Mouse (Mus musculus) skeletal muscle tissue, adult 2 months (tissue): ENCODE data around the gene Fcgrt.
"Not testable (repeated sequence)": the region's sequence is repeated elsewhere in the genome, so short reads cannot be mapped to it uniquely, and the experiment has no call there.

Experiments
- DNase-seq: peaks from one replicate; pipeline ENCODE4 v3.0.0-alpha.2; 2012; ENCODE audit warnings: low read depth, low spot score

Gene Fcgrt

DNA sequence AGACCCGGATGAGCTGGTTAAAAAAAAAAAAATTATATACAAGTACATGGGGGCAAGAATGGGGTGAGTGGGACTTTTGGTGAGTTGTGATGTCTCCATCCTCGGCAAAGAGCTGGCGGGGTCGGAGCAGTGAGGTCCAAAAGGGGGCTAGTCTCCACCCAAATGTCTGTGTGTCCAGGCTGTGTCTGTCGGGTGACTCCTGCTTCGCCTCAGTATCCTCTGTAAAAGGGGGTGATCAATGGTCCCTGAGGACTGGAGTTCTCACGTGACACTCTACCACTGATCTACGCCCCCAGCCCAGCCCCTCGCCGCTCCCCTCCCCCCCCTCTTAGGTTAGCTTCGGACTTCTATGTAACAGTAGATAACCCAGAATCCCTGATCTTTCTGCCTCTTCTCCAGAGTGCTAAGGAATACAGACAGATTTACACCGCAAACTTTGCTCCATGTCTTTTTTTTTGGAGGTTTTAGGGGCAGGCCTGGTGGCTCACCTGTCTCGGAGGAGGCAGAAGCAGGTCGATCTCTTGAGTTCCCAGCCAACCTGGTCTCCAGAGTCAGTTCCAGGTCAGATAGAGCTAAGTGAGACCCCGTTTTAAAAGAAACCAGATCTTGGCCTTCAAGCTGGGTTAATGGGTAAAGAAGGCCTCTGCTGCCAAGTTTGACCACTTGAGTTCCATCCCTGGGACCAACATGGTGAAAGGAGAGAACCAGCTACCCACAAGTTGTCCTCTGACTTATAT, 26.3 kb upstream of the Fcgrt start:
- no peak for DNase-seq

DNA sequence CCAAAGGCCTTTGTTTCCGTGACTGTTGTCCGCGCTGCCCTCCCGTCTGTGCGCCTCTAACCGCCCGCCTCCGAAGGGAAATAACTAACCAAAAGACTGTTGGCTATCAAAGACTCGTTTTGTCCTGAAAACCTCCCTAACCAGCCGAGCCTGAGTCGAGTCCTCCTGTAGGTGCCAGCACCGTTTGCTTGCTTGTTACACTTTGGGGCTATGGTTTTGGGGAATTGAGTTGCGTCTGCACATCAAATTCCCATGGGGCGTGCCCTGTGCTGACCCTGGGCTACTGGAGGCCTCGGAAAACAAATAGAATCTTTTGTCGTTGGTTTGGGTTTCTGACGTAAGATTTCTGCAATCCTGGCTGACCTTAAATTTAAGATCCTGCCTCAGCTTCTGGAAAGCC, 25.7 kb upstream of the Fcgrt start:
- peak; percentile 74 for DNase-seq

DNA sequence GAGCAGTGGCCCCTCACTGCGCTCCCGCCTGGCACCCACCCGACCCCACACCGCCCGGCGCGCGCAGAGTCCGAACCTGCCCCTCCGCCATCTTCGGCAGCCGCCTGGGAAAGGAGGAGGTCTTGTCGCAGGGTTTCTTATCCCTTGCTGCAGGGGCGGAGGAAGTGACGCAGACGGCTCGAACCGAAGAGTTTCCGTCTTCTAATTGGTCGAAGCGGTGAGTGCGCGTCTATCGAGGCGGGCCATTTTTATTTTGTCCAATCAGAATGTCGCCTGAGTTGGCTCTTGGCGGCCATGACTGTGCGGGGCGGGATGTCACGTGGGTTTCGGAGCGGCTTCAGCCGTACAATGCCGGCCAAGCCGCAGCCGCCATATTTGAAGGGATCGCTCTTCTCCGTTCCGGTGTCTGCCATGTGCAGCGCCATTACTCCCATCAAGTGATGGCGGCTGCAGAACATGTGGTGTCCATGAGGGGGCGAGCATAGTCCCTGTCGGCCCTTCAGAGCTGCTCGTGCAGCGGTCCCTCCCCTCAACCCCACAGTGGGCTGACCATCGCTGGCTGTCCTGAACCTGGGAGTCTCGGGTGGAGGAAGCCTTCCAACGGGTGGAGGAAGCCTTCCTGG, 25.1 kb upstream of the Fcgrt start, which contains the start of gene Rpl13a:
TSS of gene Rpl13a (minus strand) at position 138 of the 623 bp plus-strand sequence.
- peak; percentile 100 for DNase-seq

DNA sequence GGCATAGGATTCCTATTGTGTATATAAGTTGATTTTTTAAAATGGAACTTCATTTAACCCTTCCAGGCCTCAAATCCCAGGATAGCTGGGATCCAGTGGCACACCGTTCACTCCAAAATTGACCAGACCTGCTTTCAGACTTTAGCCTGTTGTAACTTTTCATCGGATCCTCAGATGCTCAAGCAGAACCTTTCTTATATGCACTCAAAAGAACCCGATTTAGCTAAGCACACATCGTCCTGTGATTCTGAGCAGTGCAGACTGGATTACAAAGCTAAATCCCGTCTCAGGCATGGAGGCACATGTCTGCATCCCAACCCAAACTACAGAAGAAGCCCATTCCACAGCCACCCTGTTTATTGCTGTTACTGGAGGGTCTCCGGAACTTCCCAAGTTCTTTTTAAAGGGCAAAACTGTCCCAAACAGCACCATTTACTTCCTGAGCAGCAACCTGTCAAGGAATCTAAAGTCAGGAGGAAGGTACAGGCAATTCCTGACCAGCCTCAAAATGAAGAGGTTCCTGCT, 24.1 kb upstream of the Fcgrt start:
- no peak for DNase-seq

DNA sequence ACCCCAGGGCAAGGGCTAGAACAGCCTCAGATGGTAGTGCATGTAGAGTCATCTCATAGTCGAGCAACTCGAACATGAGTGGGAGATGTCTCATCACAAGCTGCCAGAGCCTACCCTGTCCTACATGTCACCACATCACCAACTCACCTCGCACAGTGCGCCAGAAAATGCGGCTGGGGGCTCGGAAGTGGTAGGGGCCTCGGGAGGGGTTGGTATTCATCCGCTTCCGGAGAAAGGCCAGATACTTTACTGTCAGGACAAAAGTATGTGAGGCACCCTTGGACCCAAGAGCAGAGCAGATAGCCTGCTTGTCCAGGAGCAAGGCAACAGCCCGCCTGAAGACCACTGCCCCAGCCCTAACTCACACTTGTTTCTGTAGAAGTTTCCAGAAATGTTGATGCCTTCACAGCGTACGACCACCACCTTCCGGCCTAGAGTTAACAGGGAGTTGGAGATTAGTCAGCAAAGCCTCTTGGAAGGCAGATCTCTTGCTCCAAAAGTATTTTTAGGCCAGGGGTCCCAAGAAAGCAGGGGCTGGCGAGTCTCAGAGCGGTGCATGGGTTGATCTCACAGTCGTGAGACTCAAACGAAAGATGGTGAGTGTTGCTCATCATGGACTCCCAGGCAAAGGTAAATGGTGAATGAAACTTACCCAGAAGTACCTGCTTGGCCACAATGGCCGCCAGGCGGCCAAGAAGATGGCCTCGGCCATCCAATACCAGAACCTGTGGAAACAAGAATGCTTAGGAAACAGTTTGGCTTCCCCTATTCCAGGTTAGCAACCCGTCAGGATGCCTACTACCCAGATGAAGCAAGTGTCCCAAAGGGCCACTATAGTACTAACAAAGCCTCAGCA, 23.4 kb upstream of the Fcgrt start:
- DNase-seq = no peak

DNA sequence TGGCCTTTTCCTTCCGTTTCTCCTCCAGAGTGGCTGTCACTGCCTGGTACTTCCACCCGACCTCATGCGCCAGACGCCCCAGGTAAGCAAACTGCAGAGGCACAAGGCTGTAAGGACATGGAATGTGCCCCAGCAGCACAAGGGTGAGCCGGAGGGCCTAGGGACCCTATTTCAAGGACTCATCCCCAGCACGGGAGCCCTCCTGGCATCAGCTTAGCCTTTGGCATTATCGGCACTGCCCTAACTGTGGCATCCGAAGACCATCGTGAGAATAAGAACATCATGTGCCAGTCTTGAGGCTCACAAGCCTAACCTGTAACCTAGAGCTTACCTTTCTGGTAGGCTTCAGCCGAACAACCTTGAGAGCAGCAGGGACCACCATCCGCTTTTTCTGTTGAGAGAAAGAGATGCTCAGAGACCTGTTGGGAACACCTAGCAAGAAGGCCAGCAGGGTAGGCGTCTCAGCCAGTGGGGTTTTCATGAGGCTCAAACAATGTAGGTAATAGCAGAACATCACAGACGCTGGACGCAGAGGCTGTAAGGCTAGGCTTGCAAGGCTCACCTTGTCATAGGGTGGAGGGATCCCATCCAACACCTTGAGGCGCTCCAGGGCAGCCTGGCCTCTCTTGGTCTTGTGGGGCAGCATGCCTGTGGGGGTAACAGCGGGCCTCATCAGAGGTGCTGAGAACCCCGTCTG, 22.6 kb upstream of the Fcgrt start:
- DNase-seq = no peak

GRCm38 (mm10) chr7:45125649-45126048, 22.0 kb upstream of the Fcgrt start:
- not testable (repeated sequence) for DNase-seq

DNA sequence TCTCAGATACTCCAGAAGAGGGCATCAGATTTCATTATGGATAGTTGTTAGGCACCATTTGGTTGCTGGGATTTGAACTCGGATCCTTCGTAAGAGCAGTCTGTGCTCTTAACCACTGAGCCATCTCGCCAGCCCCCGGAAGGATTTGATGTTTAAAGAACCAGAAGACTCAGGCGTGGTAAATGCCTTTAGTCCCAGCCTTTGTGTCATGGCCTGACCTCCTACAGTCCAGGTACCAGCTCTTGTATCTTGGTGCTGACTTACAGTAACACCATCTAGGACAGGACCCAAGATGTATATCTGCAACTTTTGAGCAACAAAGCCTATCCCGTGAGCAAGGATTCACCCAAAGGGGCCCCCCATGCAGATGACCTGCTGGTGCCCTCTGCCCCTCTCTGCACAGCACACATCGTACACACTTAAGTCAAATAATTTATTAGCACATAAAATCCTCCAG, 21.5 kb upstream of the Fcgrt start:
- DNase-seq = no peak

DNA sequence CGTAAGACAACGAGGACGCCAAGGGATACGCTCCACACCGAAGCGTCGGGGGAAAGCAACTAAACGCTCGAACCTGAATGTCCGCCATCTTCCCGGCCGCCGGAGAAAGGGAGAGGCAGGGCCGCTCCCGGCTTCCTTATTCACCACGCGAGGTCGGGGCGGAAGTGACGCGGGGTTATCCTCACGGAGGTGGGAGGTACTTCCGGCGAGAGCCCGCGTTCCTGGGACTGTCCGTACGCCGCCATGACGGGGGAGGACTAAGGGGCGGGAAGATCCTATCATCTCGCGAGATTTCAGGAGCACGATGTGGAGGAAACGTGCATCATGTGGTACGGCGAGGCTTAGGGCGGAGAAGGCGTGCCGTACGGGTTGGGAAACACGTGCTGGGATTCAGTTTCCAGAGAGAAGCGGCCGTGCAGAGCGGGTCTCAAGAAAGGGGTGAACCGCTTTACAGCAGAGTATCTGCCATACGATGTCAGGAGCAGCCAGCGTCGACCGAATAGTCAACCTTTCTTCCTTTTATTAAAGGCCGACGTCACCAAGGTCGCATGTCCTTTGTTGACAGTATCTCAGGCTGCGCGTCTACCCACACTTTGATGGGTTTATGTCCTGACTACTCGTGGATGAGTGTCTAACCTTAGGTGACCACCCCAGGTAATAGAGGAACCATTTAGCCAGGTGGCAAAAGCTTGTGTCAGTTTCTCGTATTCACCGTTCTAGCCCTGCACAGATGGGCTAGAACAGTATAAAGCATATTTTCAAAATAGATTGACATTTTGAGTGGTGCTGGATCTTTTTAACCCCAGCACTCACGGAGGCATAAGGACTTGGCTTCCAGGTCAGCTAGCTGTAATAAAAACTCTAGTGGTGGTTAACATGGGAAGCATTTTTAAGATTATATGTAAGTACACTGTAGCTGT, 20.8 kb upstream of the Fcgrt start, which contains the start of gene Rps11:
TSS of gene Rps11 (minus strand) at position 216 of the 920 bp plus-strand sequence.
- peak; percentile 100 for DNase-seq

GRCm38 (mm10) chr7:45123186-45123570, 19.5 kb upstream of the Fcgrt start:
- no peak for DNase-seq

- DNase-seq = no peak
Observed at GRCm38 (mm10) chr7:45122561-45123185, 19.0 kb upstream of the Fcgrt start.

DNA sequence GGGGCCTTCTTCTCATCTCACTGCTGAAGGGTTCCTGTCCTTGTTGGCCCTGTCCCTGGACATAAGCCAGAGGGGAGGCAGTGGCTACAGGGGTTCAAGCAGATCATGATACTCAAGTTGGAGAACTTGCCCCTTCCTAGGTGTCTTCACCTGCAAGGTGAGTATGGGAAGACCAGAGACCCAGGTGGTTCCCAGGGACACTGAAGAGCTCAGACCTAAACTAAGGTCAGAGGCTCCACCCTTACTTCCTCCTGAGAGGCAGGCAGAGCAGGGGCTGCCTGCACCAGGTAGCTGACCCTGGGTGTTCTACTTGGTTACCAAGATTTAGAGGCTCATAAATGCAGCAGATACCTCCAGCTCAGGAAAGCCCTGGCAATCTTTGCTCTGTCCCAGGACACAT, 18.3 kb upstream of the Fcgrt start:
- DNase-seq = no peak

DNA sequence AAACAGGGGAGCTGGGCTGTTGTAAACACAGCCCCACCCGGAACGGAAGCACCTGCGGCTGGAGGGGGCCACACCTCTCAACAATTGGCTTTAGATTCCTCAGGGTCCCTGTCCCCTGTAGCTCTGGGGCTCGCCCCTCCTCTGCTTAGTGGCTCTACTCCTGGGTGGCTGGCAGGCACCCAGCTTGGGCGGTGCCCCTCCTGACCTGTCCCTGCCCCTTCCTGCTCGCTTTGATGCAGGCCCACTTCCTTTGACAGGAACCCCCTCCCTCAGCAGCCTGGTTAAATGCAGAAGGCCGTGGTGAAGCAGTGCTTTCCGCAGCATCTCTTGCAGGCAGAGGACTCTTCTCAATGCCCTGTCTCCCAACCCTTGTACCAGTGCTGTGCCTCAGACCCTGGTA, 17.8 kb upstream of the Fcgrt start:
- DNase-seq = peak; percentile 77

GRCm38 (mm10) chr7:45119780-45120709, 16.4 kb upstream of the Fcgrt start:
- no peak for DNase-seq

GRCm38 (mm10) chr7:45118336-45118735, 14.7 kb upstream of the Fcgrt start:
- DNase-seq = no peak

DNA sequence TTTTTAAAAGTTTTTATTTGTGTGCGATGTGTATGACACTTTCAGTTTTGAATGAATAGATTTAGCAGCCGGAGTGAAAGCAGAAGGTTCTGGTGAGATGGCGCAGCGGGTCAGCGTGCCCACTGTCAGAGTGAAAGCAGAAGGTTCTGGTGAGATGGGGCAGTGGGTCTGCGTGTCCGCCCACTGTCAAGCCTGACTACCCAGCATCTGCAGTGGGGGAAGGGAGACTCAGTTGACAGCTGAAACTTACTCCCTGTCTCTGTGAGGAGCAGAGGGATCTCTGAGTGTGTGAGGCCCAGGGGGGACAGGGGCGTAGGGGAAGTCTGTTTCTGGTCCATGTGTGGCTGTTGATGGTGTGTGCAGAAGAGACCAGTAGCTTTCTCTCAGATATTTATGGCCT, 13.9 kb upstream of the Fcgrt start:
- no peak for DNase-seq

DNA sequence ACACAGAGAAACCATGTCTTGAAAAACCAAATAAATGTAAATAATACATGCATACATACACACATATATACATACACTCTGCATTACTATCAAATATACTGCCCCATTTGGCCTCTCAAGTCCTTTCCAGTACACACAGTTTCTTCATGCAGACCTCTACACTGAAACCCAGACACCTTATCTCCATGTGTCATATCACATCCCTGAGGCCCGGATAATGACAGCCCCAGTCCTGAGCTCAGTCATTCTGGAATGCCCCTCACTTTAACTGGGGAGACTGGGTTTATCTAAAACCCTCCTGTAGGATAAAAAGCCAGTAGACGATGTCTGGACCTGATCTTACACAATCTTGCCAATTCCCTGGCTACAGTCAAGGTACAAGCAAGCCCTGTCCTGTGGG, 9.8 kb upstream of the Fcgrt start:
- no peak for DNase-seq

- DNase-seq = no peak
Observed at GRCm38 (mm10) chr7:45112529-45112928, 8.9 kb upstream of the Fcgrt start.

DNA sequence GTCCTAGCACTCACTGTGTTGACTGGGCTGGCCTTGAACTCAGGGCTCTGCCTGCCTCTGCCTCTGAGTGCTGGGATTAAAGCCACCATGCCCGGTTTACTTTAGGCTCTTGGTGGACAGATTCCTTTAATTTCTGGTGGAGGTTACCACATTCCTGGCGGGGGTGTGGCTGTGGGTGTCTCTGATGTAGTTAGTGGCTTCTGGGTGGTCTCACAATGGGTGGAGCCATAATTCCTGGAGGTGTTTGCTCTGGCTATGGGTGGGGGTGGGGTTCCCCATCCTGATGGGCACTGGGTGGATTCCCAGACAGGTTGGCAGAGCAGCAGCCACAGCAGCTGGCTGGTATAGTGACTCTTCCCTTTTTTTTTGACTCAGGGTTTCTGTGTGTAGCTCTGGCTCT, 8.3 kb upstream of the Fcgrt start:
- no peak for DNase-seq
